Mouse (Mus musculus): Measurements from ENCODE around the gene Slc22a23. TPM values are rescaled to one million over a fixed set of nuclear protein-coding genes. Genes with fewer than 3 reads are reported as not detected.

Gene Slc22a23
- polyA plus RNA-seq, 1 experiment from 2014 or later = 25.4 TPM

DNA sequence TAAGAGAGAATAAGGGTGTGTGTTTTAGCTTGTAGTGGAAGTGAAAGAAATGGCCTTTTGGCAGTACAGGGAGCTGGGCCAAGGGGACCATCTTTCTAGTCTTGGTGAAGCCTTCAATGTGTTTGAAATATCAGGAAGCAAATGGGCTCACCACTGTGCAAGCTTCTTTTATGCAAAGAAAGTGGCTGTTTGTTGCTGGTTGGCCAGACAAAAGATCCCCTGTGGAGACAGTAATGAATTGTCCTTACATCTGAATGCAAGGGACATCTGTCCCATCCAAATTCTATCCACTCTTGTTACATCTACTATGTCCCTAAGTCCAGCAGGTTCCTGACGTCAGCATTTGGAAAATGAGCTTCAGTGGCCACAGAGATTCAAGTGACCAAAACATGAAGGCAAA lies 100.8 kb downstream of the Slc22a23 start:
- H3K4me1 ChIP-seq (ENCODE audit: control insufficient read depth, insufficient read depth, low read length) = peaks cover 32% of the 10 kb centered on the region
- no peak for ATAC-seq (ENCODE audit: low read depth)

DNA sequence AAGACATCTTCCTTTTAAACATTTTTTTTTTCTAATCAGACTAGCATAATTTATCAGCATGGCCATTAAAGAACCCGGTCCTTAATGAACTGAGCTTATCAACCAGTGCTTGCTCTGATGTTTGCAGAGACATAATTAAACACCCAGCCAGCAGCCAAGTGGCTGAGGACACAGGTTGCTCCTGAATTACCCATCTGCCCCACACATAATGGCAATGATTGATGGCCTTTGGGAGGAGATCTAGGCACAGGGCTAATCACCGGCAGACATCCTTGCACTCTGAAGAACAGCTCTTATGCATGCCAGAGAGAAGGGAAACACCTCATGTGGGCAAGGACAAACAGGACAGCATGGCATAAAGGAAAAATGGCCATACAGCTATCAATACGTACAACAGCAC lies 102.8 kb downstream of the Slc22a23 start:
- H3K27ac ChIP-seq (ENCODE audit: low read depth, low read length) = no peak overlapping the region
- H3K4me3 ChIP-seq (ENCODE audit: low read depth, low read length) = no peak overlapping the region
- peaks cover 23% of the 10 kb centered on the region for H3K4me1 ChIP-seq (ENCODE audit: control insufficient read depth, insufficient read depth, low read length)
- 11% methylated on average over 3 of the region's 3 CpGs for WGBS
- ATAC-seq (ENCODE audit: low read depth) = peak; percentile 85; the same call in 1 of the 2 replicates
- no peak overlapping the region for H3K4me2 ChIP-seq (ENCODE audit: low read depth, low read length)
- no peaks in the 10 kb centered on the region for H3K36me3 ChIP-seq (ENCODE audit: control insufficient read depth, insufficient read depth, low read length)
- no peaks in the 10 kb centered on the region for H3K9me3 ChIP-seq (ENCODE audit: control insufficient read depth, low read length)
- H3K9ac ChIP-seq (replicated peaks; ENCODE audit: low read depth, low read length) = no peak overlapping the region
- H3K27me3 ChIP-seq (ENCODE audit: control insufficient read depth, insufficient read depth, low read length) = no peaks in the 10 kb centered on the region

More for the DNA sequence above, 100.8 kb downstream of the Slc22a23 start:
- Histone ChIP-seq H3K9ac (replicated peaks; ENCODE audit: low read depth, low read length) (no peak overlapping the region), H3K9me3 (ENCODE audit: control insufficient read depth, low read length) (no peaks in the 10 kb centered on the region), H3K27ac (ENCODE audit: low read depth, low read length) (no peak overlapping the region), H3K36me3 (ENCODE audit: control insufficient read depth, insufficient read depth, low read length) (no peaks in the 10 kb centered on the region), H3K4me3 (ENCODE audit: low read depth, low read length) (no peak overlapping the region), H3K4me2 (ENCODE audit: low read depth, low read length) (no peak overlapping the region), H3K27me3 (ENCODE audit: control insufficient read depth, insufficient read depth, low read length) (no peaks in the 10 kb centered on the region)
- WGBS = 24% methylated on average over 1 of the region's 1 CpGs

DNA sequence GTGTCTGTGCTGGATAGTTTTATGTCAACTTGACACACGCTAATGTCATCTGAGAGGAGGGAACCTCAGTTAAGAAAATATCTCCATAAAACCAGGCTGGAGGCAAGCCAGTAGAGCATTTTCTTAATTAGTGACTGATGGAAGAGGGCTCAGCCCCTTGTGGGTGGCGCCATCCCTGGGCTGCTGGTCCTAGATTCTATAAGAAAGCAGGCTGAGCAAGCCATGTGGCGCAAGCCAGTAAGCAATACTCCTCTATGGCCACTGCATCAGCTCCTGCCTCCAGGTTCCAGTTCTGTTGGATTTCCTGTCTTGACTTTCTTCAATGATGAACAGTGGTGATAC lies 104.9 kb downstream of the Slc22a23 start:
- H3K4me3 ChIP-seq (ENCODE audit: low read depth, low read length) = no peak overlapping the region
- peaks cover 22% of the 10 kb centered on the region for H3K4me1 ChIP-seq (ENCODE audit: control insufficient read depth, insufficient read depth, low read length)
- WGBS = 44% methylated on average over 3 of the region's 3 CpGs
- H3K9me3 ChIP-seq (ENCODE audit: control insufficient read depth, low read length) = no peaks in the 10 kb centered on the region
- no peaks in the 10 kb centered on the region for H3K36me3 ChIP-seq (ENCODE audit: control insufficient read depth, insufficient read depth, low read length)
- H3K27ac ChIP-seq (ENCODE audit: low read depth, low read length) = no peak overlapping the region
- no peak overlapping the region for H3K9ac ChIP-seq (replicated peaks; ENCODE audit: low read depth, low read length)
- H3K27me3 ChIP-seq (ENCODE audit: control insufficient read depth, insufficient read depth, low read length) = no peaks in the 10 kb centered on the region
- no peak for ATAC-seq (ENCODE audit: low read depth)
- H3K4me2 ChIP-seq (ENCODE audit: low read depth, low read length) = no peak overlapping the region

DNA sequence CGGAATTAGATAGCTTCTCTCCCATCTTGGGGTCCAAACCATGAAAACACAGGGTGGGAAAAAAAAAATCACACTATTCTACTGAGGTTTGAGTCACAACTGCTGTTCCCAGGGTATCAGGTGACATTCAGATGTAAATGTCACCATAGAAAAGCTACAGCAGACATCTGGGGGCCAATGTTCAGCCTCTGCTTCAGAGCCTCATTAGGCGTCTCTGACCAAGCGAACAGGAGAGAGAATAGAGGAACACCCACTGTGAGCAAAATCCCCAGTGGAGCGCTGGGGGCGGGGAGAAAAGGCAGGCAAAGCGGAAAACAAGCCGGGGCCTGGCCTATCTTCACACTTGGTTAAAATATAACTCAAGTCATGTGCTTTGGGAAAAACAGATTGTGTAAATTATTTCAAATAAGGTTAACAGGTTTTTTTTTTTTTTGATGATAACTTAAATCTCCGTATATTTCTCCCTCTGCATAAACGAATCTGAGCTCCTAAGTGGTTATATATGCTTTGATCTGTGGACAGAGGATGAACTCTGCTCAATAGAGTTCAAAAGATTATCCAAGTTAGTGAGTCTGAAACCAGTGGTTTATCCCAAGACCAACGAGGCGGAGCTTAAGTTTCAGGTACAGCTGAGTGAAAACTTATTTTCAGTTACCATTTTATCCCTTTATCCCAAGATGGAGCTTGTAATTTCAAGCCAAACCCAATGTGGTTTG lies 105.5 kb downstream of the Slc22a23 start:
- Histone ChIP-seq H3K36me3 (ENCODE audit: control insufficient read depth, insufficient read depth, low read length) (no peaks in the 10 kb centered on the region), H3K4me2 (ENCODE audit: low read depth, low read length) (no peak overlapping the region), H3K4me1 (ENCODE audit: control insufficient read depth, insufficient read depth, low read length) (peaks cover 19% of the 10 kb centered on the region), H3K4me3 (ENCODE audit: low read depth, low read length) (no peak overlapping the region), H3K9me3 (ENCODE audit: control insufficient read depth, low read length) (no peaks in the 10 kb centered on the region), H3K9ac (replicated peaks; ENCODE audit: low read depth, low read length) (no peak overlapping the region), H3K27me3 (ENCODE audit: control insufficient read depth, insufficient read depth, low read length) (no peaks in the 10 kb centered on the region), H3K27ac (ENCODE audit: low read depth, low read length) (no peak overlapping the region)
- 0 out of 2 replicates have a peak, but pooled peaks have one; percentile 16 for ATAC-seq (ENCODE audit: low read depth)
- 13% methylated on average over 11 of the region's 11 CpGs for WGBS

DNA sequence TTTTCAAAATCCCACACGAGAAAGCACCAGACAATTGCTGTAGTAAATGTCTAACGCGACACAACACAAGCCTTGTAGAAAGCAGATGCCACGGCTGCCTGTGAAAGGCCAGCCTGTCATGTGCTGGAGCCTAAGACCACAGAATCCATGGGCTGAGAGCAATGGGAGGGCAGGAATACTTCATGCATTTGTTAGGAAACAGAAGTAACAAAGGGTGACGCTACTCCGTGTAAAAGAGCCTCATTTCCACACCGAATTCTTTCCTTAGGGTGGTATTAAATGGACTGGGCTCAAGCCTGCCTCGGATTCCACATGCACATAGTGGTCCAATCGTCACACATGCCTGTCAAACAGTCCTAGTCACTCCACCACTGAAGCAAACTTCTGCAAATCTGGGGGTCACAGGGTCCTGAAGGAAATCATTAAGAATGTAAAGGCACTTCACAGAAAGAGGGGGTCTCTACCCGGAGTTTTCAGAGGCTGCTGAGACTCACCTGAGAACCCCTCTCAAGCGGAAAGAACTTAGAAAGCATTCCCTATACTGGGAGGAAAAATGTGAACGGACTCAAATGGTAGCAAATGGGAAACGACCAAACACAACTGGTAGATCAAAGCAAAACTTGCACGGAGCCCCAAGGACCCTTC lies 106.2 kb downstream of the Slc22a23 start:
- Histone ChIP-seq H3K4me1 (ENCODE audit: control insufficient read depth, insufficient read depth, low read length) (peaks cover 19% of the 10 kb centered on the region), H3K4me3 (ENCODE audit: low read depth, low read length) (no peak overlapping the region), H3K9me3 (ENCODE audit: control insufficient read depth, low read length) (no peaks in the 10 kb centered on the region), H3K27ac (ENCODE audit: low read depth, low read length) (no peak overlapping the region), H3K27me3 (ENCODE audit: control insufficient read depth, insufficient read depth, low read length) (no peaks in the 10 kb centered on the region), H3K9ac (replicated peaks; ENCODE audit: low read depth, low read length) (no peak overlapping the region), H3K36me3 (ENCODE audit: control insufficient read depth, insufficient read depth, low read length) (no peaks in the 10 kb centered on the region), H3K4me2 (ENCODE audit: low read depth, low read length) (no peak overlapping the region)
- 9% methylated on average over 14 of the region's 14 CpGs for WGBS
- ATAC-seq (ENCODE audit: low read depth) = no peak

DNA sequence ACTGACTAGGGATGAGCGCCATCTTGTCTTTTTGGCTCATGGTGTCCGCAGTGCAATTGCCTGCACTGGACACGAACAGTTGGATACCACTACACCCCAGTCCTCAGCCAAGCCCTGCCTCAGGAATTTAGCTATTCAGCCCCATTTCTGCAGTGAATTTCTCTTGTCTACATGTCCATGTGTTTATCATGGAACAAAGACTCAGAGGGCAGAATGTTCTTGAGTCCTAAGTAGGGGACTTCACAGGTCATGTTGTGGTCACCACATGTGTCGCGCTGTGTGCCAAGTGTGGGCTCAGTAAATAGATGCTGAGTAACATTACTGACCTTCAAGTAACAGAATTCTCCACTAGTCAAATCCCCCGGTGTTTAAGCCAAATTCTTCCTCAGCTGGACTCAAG lies 109.9 kb downstream of the Slc22a23 start:
- no peak for ATAC-seq (ENCODE audit: low read depth)
- no peak overlapping the region for H3K27ac ChIP-seq (ENCODE audit: low read depth, low read length)
- 94% methylated on average over 6 of the region's 6 CpGs for WGBS

DNA sequence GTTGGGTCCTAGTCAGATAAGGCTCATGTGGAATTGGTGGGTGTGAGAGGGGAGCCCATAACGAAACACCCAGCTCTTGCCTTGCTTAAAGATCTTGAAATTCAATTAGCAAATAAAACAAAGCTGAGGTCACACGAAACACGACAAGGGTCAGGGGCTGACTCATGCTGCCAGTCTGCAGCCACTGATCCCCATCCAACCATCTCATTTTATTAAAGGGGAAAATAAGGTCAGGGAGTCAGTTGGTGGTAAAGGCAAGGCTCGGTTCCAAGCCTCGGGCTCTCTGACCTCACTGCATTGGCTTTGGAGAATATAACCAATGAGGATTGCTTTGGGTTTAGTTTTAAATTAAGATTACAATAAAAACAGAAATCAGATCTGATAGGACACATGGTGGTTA lies 110.5 kb downstream of the Slc22a23 start:
- ATAC-seq (ENCODE audit: low read depth) = no peak
- no peaks in the 10 kb centered on the region for H3K27me3 ChIP-seq (ENCODE audit: control insufficient read depth, insufficient read depth, low read length)
- no peak overlapping the region for H3K4me2 ChIP-seq (ENCODE audit: low read depth, low read length)

More for the DNA sequence above, 109.9 kb downstream of the Slc22a23 start:
- no peaks in the 10 kb centered on the region for H3K27me3 ChIP-seq (ENCODE audit: control insufficient read depth, insufficient read depth, low read length)
- H3K4me1 ChIP-seq (ENCODE audit: control insufficient read depth, insufficient read depth, low read length) = peaks cover 8% of the 10 kb centered on the region
- no peak overlapping the region for H3K4me3 ChIP-seq (ENCODE audit: low read depth, low read length)
- H3K36me3 ChIP-seq (ENCODE audit: control insufficient read depth, insufficient read depth, low read length) = no peaks in the 10 kb centered on the region
- H3K9me3 ChIP-seq (ENCODE audit: control insufficient read depth, low read length) = no peaks in the 10 kb centered on the region
- H3K9ac ChIP-seq (replicated peaks; ENCODE audit: low read depth, low read length) = no peak overlapping the region
- no peak overlapping the region for H3K4me2 ChIP-seq (ENCODE audit: low read depth, low read length)

DNA sequence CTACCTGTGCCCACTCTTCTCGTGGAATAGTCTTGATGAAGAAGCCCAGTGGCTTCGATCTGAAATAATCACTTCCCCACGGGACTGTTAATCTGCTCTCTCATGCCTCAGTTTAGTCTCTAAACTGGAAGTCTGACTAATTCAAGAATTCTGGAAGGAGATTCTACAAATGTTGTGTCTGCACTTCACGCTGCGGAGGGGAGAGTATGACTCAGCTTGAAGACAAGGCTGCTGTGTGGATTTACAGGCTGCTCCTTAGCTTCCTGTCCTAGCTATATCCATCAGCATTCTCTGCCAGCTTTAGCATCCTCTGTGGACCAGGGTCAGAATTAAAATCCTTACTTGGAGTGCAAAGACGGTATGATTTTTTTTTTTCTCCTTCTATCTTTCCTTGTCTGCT lies 112.0 kb downstream of the Slc22a23 start:
- Histone ChIP-seq H3K27me3 (ENCODE audit: control insufficient read depth, insufficient read depth, low read length) (no peaks in the 10 kb centered on the region), H3K27ac (ENCODE audit: low read depth, low read length) (no peak overlapping the region), H3K4me2 (ENCODE audit: low read depth, low read length) (no peak overlapping the region), H3K9me3 (ENCODE audit: control insufficient read depth, low read length) (no peaks in the 10 kb centered on the region), H3K4me3 (ENCODE audit: low read depth, low read length) (no peak overlapping the region), H3K4me1 (ENCODE audit: control insufficient read depth, insufficient read depth, low read length) (peaks cover 2% of the 10 kb centered on the region; the same call in 1 of the 2 replicates), H3K36me3 (ENCODE audit: control insufficient read depth, insufficient read depth, low read length) (no peaks in the 10 kb centered on the region), H3K9ac (replicated peaks; ENCODE audit: low read depth, low read length) (no peak overlapping the region)
- ATAC-seq (ENCODE audit: low read depth) = no peak
- 79% methylated on average over 6 of the region's 6 CpGs for WGBS

More for the DNA sequence above, 110.5 kb downstream of the Slc22a23 start:
- Histone ChIP-seq H3K36me3 (ENCODE audit: control insufficient read depth, insufficient read depth, low read length) (no peaks in the 10 kb centered on the region), H3K4me3 (ENCODE audit: low read depth, low read length) (no peak overlapping the region), H3K4me1 (ENCODE audit: control insufficient read depth, insufficient read depth, low read length) (peaks cover 7% of the 10 kb centered on the region), H3K9ac (replicated peaks; ENCODE audit: low read depth, low read length) (no peak overlapping the region), H3K27ac (ENCODE audit: low read depth, low read length) (no peak overlapping the region), H3K9me3 (ENCODE audit: control insufficient read depth, low read length) (no peaks in the 10 kb centered on the region)
- WGBS = 61% methylated on average over 5 of the region's 5 CpGs

DNA sequence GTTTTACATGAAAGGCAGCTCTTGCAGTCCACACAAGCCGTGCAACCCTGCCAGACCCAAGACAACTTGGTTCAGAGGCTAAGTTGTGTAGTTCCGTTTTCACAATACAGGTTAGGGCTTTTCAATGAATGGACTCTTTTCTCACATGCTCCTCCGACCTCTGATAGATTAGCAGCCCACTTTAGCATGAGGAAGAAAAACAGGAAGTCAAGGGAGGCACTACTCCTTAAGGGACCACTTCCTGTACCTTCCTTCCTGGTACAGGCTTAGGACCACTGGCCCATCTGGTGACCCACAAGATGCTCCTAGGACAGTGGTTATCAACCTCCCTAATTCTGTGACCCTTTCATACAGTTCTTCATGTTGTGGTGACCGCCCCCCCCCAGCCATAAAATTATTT lies 116.1 kb downstream of the Slc22a23 start:
- no peaks in the 10 kb centered on the region for H3K9me3 ChIP-seq (ENCODE audit: control insufficient read depth, low read length)
- WGBS = 83% methylated on average over 4 of the region's 4 CpGs
- H3K4me3 ChIP-seq (ENCODE audit: low read depth, low read length) = no peak overlapping the region
- H3K4me2 ChIP-seq (ENCODE audit: low read depth, low read length) = no peak overlapping the region
- H3K4me1 ChIP-seq (ENCODE audit: control insufficient read depth, insufficient read depth, low read length) = peaks cover 19% of the 10 kb centered on the region
- H3K36me3 ChIP-seq (ENCODE audit: control insufficient read depth, insufficient read depth, low read length) = no peaks in the 10 kb centered on the region
- no peak overlapping the region for H3K9ac ChIP-seq (replicated peaks; ENCODE audit: low read depth, low read length)
- H3K27ac ChIP-seq (ENCODE audit: low read depth, low read length) = no peak overlapping the region
- no peak for ATAC-seq (ENCODE audit: low read depth)
- H3K27me3 ChIP-seq (ENCODE audit: control insufficient read depth, insufficient read depth, low read length) = no peaks in the 10 kb centered on the region

Measured in neural tube, embryonic 14.5 days (tissue).